ENCODE assay signal across 40 mouse cellular contexts in genomic region chr6:115239335-115239734, GRCm38 (mm10). TPM values are rescaled to one million over a fixed set of nuclear protein-coding genes. Genes with fewer than 3 reads are reported as not detected.
DNase-seq lines count a peak whose midpoint lies in the region; ATAC-seq and TF ChIP-seq lines count a peak whose summit lies in the region.
"Had no signal": no experiment of that assay in that cellular context is flagged by ENCODE, and none has a peak within 500 bp of the region (broad histone marks: within the 10 kb centered on the region; RNA-seq: fewer than 3 reads in every experiment).

No protein-coding gene starts in this region.

- H3K36me3 ChIP-seq in forebrain, postnatal 0 days (ENCODE audit: insufficient read depth), result 0 out of 2 replicates have a peak, but pooled peaks cover 13% of the 10 kb centered on the region
- H3K36me3 ChIP-seq in forebrain, embryonic 16.5 days (ENCODE audit: control insufficient read depth, insufficient read depth), result no peaks in the 10 kb centered on the region
- H3K36me3 ChIP-seq in heart, postnatal 0 days (replicated peaks; ENCODE audit: control insufficient read depth, insufficient read depth, low read length), result no peaks in the 10 kb centered on the region
- peaks cover 2% of the 10 kb centered on the region; the same call in 1 of the 2 replicates for H3K36me3 ChIP-seq in hindbrain, embryonic 14.5 days (replicated peaks; ENCODE audit: control insufficient read depth, insufficient read depth)
- H3K36me3 ChIP-seq: embryonic facial prominence, embryonic 13.5 days; forebrain, embryonic 10.5 days; forebrain, embryonic 15.5 days; kidney, embryonic 15.5 days; midbrain, embryonic 13.5 days had no signal

- H3K9ac ChIP-seq in forebrain, postnatal 0 days, result no peak overlapping the region
- H3K9ac ChIP-seq in forebrain, embryonic 16.5 days (replicated peaks; ENCODE audit: low read depth, low read length), result no peak overlapping the region
- no peak overlapping the region for H3K9ac ChIP-seq in heart, postnatal 0 days (replicated peaks; ENCODE audit: low read depth, low read length)
- no peak overlapping the region for H3K9ac ChIP-seq in hindbrain, embryonic 14.5 days
- H3K9ac ChIP-seq: embryonic facial prominence, embryonic 13.5 days; forebrain, embryonic 15.5 days; hindbrain, embryonic 15.5 days; kidney, embryonic 15.5 days; liver, embryonic 14.5 days; midbrain, embryonic 13.5 days; neural tube, embryonic 13.5 days had no signal

- TF ChIP-seq EP300 in heart, postnatal 0 days (IDR thresholded peaks at IDR 0.05; ENCODE audit: low read depth), result no peak

- no peaks in the 10 kb centered on the region for H3K4me1 ChIP-seq in forebrain, postnatal 0 days (ENCODE audit: insufficient read depth)
- H3K4me1 ChIP-seq in forebrain, embryonic 16.5 days (replicated peaks; ENCODE audit: control insufficient read depth, insufficient read depth, low read length), result 0 out of 2 replicates have a peak, but pooled peaks cover 4% of the 10 kb centered on the region
- H3K4me1 ChIP-seq in heart, postnatal 0 days (ENCODE audit: control insufficient read depth, insufficient read depth), result peaks cover 20% of the 10 kb centered on the region; the same call in 1 of the 2 replicates
- no peaks in the 10 kb centered on the region for H3K4me1 ChIP-seq in hindbrain, embryonic 14.5 days (replicated peaks; ENCODE audit: control insufficient read depth, insufficient read depth, low read length)
- H3K4me1 ChIP-seq: forebrain, embryonic 10.5 days; hindbrain, embryonic 15.5 days; kidney, embryonic 15.5 days; midbrain, embryonic 13.5 days; neural tube, embryonic 13.5 days had no signal

- WGBS in forebrain, postnatal 0 days, result 68% methylated on average over 7 of the region's 7 CpGs
- 79% methylated on average over 7 of the region's 7 CpGs for WGBS in forebrain, embryonic 16.5 days
- 78% methylated on average over 7 of the region's 7 CpGs for WGBS in heart, postnatal 0 days
- WGBS in hindbrain, embryonic 14.5 days, result 78% methylated on average over 7 of the region's 7 CpGs

- no peak for TF ChIP-seq CTCF in forebrain, postnatal 0 days (IDR thresholded peaks at IDR 0.05; ENCODE audit: low read depth)
- no peak for TF ChIP-seq CTCF in heart, postnatal 0 days (IDR thresholded peaks at IDR 0.05; ENCODE audit: low read depth)

- H3K27ac ChIP-seq in forebrain, postnatal 0 days (ENCODE audit: low read depth, low read length), result no peak overlapping the region
- no peak overlapping the region for H3K27ac ChIP-seq in forebrain, embryonic 16.5 days (ENCODE audit: low read length)
- peak overlapping the region; percentile 72 for H3K27ac ChIP-seq in heart, postnatal 0 days (ENCODE audit: low read depth)
- H3K27ac ChIP-seq in hindbrain, embryonic 14.5 days, result no peak overlapping the region
- H3K27ac ChIP-seq: embryonic facial prominence, embryonic 13.5 days; forebrain, embryonic 10.5 days; forebrain, embryonic 15.5 days; hindbrain, embryonic 15.5 days; kidney, embryonic 15.5 days; liver, embryonic 14.5 days; macrophage; midbrain, embryonic 13.5 days; neural tube, embryonic 13.5 days; stomach, postnatal 0 days had no signal

- no peak overlapping the region for H3K4me2 ChIP-seq in forebrain, postnatal 0 days (ENCODE audit: low read depth)
- no peak overlapping the region for H3K4me2 ChIP-seq in forebrain, embryonic 16.5 days (ENCODE audit: low read length)
- no peak overlapping the region for H3K4me2 ChIP-seq in heart, postnatal 0 days (ENCODE audit: low read depth, low read length)
- no peak overlapping the region for H3K4me2 ChIP-seq in hindbrain, embryonic 14.5 days (replicated peaks)
- H3K4me2 ChIP-seq: embryonic facial prominence, embryonic 13.5 days; forebrain, embryonic 15.5 days; hindbrain, embryonic 15.5 days; kidney, embryonic 15.5 days; midbrain, embryonic 13.5 days; neural tube, embryonic 13.5 days had no signal

- H3K9me3 ChIP-seq in forebrain, postnatal 0 days (ENCODE audit: low read length), result no peaks in the 10 kb centered on the region
- no peaks in the 10 kb centered on the region for H3K9me3 ChIP-seq in forebrain, embryonic 16.5 days (ENCODE audit: control insufficient read depth, low read length)
- no peaks in the 10 kb centered on the region for H3K9me3 ChIP-seq in heart, postnatal 0 days (replicated peaks; ENCODE audit: control insufficient read depth, low read length)
- no peaks in the 10 kb centered on the region for H3K9me3 ChIP-seq in hindbrain, embryonic 14.5 days (ENCODE audit: control insufficient read depth, low read length)
- H3K9me3 ChIP-seq: embryonic facial prominence, embryonic 13.5 days; forebrain, embryonic 10.5 days; forebrain, embryonic 15.5 days; hindbrain, embryonic 15.5 days; kidney, embryonic 15.5 days; midbrain, embryonic 13.5 days; neural tube, embryonic 13.5 days had no signal

- no peak for DNase-seq in forebrain, postnatal 0 days
- DNase-seq in heart, postnatal 0 days (ENCODE audit: low spot score), result no peak
- DNase-seq in heart, adult 9 months (ENCODE audit: low spot score in 2 of 2), result no peak
- peak; percentile 33 for DNase-seq in testis, postnatal 14 days (ENCODE audit: low spot score)
- DNase-seq in testis, postnatal 10 days (ENCODE audit: low spot score), result no peak
- DNase-seq in hindbrain, embryonic 14.5 days (ENCODE audit: low spot score), result no peak
- DNase-seq: B cell, adult 2 months; cerebellum, adult 11 months; kidney, adult 11 months; kidney, postnatal 25 days; liver; lung, adult 2 months; right cerebral cortex, postnatal 14 days; thymus, postnatal 4 days had no signal

- no peaks in the 10 kb centered on the region for H3K27me3 ChIP-seq in forebrain, postnatal 0 days (ENCODE audit: insufficient read depth, low read length)
- no peaks in the 10 kb centered on the region for H3K27me3 ChIP-seq in forebrain, embryonic 16.5 days (replicated peaks; ENCODE audit: control insufficient read depth, insufficient read depth, low read length)
- H3K27me3 ChIP-seq in heart, postnatal 0 days (ENCODE audit: control insufficient read depth, insufficient read depth, low read length), result peaks cover 55% of the 10 kb centered on the region
- H3K27me3 ChIP-seq in hindbrain, embryonic 14.5 days (ENCODE audit: control insufficient read depth, insufficient read depth, low read length), result no peaks in the 10 kb centered on the region
- H3K27me3 ChIP-seq: forebrain, embryonic 15.5 days; hindbrain, embryonic 15.5 days; kidney, embryonic 15.5 days; midbrain, embryonic 13.5 days; neural tube, embryonic 13.5 days had no signal

- peak; percentile 73 for ATAC-seq in forebrain, postnatal 0 days
- ATAC-seq in forebrain, embryonic 16.5 days, result no peak
- no peak for ATAC-seq in heart, postnatal 0 days (ENCODE audit: insufficient read depth, low read depth)
- no peak for ATAC-seq in hindbrain, embryonic 14.5 days (ENCODE audit: low FRiP score)
- ATAC-seq: forebrain, embryonic 15.5 days; inflammation-experienced regulatory T-cells, adult 6 months; midbrain, embryonic 13.5 days had no signal

- no peak overlapping the region for H3K4me3 ChIP-seq in forebrain, postnatal 0 days (ENCODE audit: low read depth, low read length)
- H3K4me3 ChIP-seq in forebrain, embryonic 16.5 days (replicated peaks; ENCODE audit: low read length), result no peak overlapping the region
- no peak overlapping the region for H3K4me3 ChIP-seq in heart, postnatal 0 days (ENCODE audit: low read depth, low read length)
- H3K4me3 ChIP-seq in hindbrain, embryonic 14.5 days (replicated peaks; ENCODE audit: low read length), result no peak overlapping the region
- H3K4me3 ChIP-seq: embryonic facial prominence, embryonic 13.5 days; forebrain, embryonic 10.5 days; forebrain, embryonic 15.5 days; hindbrain, embryonic 15.5 days; kidney, embryonic 15.5 days; midbrain, embryonic 13.5 days; neural tube, embryonic 13.5 days had no signal

RNA-seq across cellular contexts. Expression of gene Gm17482, which starts 12.2 kb away (rescaled TPM):
- not detected in 2 replicates for total RNA-seq in forebrain, postnatal 0 days (2014; rRNA removed)
- polyA plus RNA-seq in forebrain, postnatal 0 days (2015; fragmentation: Nextera tagmentation; extraction: Ambion mirVana), result not detected in 2 replicates
- not detected in 2 replicates for polyA plus RNA-seq in forebrain, embryonic 16.5 days (2015; fragmentation: Nextera tagmentation; extraction: Ambion mirVana)
- not detected in 2 replicates for total RNA-seq in heart, postnatal 0 days (2014; rRNA removed; ENCODE audit: low replicate concordance)
- not detected in 2 replicates for polyA plus RNA-seq in heart, postnatal 0 days (2015; fragmentation: Nextera tagmentation; extraction: Ambion mirVana)
- polyA plus RNA-seq in hindbrain, embryonic 14.5 days (2014; fragmentation: Nextera tagmentation; extraction: Ambion mirVana), result not detected in 2 replicates
- total RNA-seq: adrenal gland, adult 2 months; adrenal gland, postnatal 36 days; common myeloid progenitor, adult 5-6 weeks; gastrocnemius, postnatal 25 days; heart, postnatal 4 days; layer of hippocampus, postnatal 10 days; left cerebral cortex, adult 18-20 months; left cerebral cortex, postnatal 14 days; megakaryocyte-erythroid progenitor cell, adult 5-6 weeks had no signal
- polyA plus RNA-seq: adrenal gland, adult 2 months; embryonic facial prominence, embryonic 13.5 days; forebrain, embryonic 10.5 days; forebrain, embryonic 15.5 days; heart, embryonic 11.5 days; heart, embryonic 16.5 days; hindbrain, embryonic 15.5 days; inflammation-experienced regulatory T-cells, adult 6 months; kidney, embryonic 15.5 days; limb, embryonic 11.5 days; liver, embryonic 14.5 days; lung, adult 2 months; macrophage; midbrain, embryonic 13.5 days; neural tube, embryonic 13.5 days; spleen, adult 2 months; stomach, postnatal 0 days; thymus, postnatal 0 days had no signal

RNA-seq across cellular contexts. Expression of gene Timp4, which starts 12.7 kb away (rescaled TPM):
- 9.6 and 10.0 TPM in 2 replicates for total RNA-seq in forebrain, postnatal 0 days (2014; rRNA removed)
- 7.9 and 12.7 TPM in 2 replicates for polyA plus RNA-seq in forebrain, postnatal 0 days (2015; fragmentation: Nextera tagmentation; extraction: Ambion mirVana)
- polyA plus RNA-seq in forebrain, embryonic 16.5 days (2015; fragmentation: Nextera tagmentation; extraction: Ambion mirVana), result 2.7 and 3.1 TPM in 2 replicates
- 4.6 and 8.8 TPM in 2 replicates for total RNA-seq in heart, postnatal 0 days (2014; rRNA removed; ENCODE audit: low replicate concordance)
- 9.7 TPM in 2 replicates for polyA plus RNA-seq in heart, postnatal 0 days (2015; fragmentation: Nextera tagmentation; extraction: Ambion mirVana)
- polyA plus RNA-seq in hindbrain, embryonic 14.5 days (2014; fragmentation: Nextera tagmentation; extraction: Ambion mirVana), result 19.6 and 24.9 TPM in 2 replicates
- total RNA-seq: common myeloid progenitor, adult 5-6 weeks; megakaryocyte-erythroid progenitor cell, adult 5-6 weeks had no signal
- polyA plus RNA-seq: liver, embryonic 14.5 days; macrophage had no signal
